Mouse (Mus musculus) bone marrow, adult 2 months (tissue): ENCODE results near the gene Tmco4.

Experiments used
- CTCF ChIP-seq: fragments of 200-500 bp; IDR thresholded peaks from 2 replicates; pipeline ENCODE4 v1.5.1; 2011; ENCODE audit warnings: low read length, control low read depth; ENCODE audit not compliant: control insufficient read depth, insufficient read depth
- POLR2A ChIP-seq: fragments of 200-500 bp; IDR thresholded peaks from 2 replicates; pipeline ENCODE4 v1.6.1; 2011; ENCODE audit warnings: low read depth, mild to moderate bottlenecking, control low read depth, low read length, borderline replicate concordance; ENCODE audit not compliant: control insufficient read depth

DNA sequence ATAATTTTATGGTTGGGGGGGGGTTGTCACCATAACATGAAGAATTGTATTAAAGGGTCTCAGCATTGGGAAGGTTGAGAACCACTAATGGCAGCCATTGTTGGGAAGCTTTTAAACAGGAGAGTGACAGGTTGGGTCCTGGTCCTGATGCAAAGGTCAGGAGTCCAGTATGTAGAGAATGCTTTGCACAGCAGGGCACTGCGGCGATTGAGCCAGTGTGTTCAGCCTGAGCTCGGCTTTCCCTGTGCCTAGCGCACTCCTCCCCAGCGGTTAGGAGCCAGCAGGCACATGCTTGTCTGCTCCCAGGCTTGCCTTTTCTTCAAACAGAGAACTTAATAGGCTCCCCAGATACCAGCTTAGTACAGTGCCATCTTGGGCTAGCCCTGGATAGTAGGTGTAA lies 13.6 kb downstream of the Tmco4 start:
- no peak for TF ChIP-seq CTCF
- TF ChIP-seq POLR2A: no peak
